Mouse (Mus musculus) urinary bladder, postnatal 10 days (tissue): ENCODE results near the gene Pxn.

Experiments
- DNase-seq: peaks from one replicate; pipeline ENCODE4 v3.0.0; 2022; ENCODE audit warnings: low spot score

Pxn gene

DNA sequence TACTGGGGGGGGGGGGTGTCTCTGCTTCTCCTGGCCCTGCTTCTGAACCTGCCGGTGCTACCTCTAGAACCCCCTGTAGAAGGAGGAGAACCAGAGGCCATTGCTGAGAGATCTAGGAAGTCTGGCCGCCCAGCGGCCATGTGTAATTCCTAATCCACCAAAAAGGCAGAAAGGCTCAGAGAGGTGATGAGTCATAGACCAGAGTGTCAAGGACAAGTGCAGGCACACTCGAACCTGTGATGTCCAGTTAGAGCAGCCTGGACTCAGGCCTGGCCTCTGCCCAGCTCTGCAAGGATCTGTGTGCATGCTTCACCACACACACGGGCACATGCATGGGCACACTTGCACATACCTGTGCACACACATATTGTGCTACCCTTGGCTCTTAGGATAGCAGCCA, 21.7 kb downstream of the Pxn start:
- DNase-seq, result no peak

GRCm38 (mm10) chr5:115529364-115529741, 22.9 kb downstream of the Pxn start:
- no peak for DNase-seq

DNA sequence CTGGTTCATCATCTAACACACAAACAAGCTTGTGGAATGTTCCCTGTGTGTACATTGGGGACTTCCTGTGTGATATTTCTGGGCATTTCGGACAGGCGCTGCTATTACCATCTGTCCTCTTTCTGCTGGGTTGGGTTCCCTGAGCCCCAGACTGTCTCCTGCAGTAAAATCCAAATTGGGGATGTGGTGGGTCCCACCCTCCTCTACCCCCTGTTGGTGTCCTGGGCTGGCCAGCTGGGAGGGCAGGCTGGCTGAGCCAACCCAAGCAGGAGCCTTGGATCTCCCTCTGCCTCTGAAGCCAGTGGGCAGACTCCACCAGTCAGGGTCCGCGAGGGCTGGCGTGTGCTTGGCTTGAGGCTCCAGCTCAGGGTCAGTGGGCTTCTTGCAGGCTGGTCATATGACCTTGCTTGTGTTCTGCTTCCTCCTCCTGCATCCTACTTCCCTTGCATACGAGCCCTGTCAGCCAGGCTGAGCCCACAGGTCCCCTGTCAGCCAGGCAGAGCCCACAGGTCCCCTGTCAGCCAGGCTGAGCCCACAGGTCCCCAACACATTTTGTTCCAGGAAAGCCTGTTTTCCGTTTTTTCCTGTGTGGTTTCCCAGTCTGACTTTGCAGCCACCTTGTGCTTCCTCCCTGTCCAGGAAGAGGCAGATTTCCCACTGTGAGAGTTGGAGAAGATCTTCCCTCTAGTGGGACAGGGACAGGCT, 23.4 kb downstream of the Pxn start:
- DNase-seq, result no peak

- DNase-seq, result no peak
These were observed 24.0 kb downstream of the Pxn start for GRCm38 (mm10) chr5:115530447-115530809.

DNA sequence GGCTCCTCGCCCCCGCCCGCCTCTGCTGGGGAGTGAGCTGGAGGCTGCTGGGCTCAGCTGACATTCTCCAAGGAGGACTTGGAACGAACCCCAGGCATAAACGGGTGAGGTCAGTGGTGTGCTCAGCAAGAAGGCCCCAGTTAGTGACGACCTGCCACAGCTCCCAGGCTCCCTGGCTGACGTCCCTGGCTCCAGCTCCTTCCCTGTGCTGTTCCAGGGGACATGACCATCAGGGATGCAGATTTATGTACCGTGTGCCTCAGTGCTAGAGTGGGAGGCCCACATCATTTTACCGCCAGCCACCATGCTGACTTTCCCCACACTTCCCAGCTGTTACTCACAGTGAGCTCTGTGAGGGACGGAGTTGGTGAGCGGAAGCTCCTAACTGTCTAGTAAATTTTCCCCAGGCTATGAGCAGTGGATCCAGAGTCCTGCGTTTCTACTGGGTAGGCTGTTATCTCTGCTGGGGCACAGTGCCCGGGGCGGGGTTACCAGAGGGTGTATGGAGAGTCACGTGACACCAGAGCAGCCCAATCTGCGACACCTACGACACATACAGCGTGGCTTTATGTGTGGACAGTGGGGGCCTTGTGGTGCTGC, 25.3 kb downstream of the Pxn start:
- DNase-seq, result no peak

DNA sequence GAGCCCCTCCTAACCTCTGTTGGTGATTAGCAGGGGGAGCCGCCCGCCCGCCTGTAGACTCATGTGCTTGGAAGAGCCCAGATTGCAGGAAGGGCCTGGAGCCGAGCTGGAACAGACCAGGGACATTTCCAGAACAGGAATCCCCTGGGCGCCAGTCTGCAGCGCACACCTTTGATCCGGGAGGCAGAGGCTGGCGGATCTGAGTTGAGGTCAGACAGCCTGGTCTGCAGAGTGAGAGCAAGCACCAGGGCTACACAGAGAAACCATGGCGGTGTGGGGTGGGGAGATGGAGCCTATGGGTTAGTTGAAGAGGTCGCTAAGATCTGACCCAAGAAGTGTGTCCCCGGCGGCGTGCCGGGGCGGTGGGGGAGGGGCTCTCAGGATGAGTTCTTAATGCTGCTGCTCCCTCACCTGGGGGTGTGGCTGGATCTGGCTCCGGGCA, 27.8 kb downstream of the Pxn start:
- DNase-seq, result no peak

DNA sequence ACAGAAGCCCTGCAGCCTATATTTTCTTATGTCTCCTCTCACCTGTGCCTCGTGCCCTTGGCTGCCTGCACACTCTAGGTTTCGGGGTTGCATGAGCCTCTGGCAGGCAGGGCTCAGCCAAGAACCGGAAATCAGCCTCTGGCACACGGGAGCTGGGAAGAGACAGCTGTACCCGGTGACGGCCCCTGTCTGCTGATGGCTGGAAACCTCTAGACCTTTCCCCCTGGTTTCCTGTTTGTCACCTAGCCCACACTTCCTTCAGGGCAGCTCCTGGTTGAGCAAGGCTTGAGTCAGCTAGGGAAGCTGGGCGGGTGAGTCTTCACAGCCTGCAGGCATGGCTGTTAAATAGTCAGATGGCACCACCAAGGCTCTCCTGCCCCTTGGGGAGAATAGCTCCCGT, 28.4 kb downstream of the Pxn start:
- no peak for DNase-seq

- no peak for DNase-seq
These were observed 29.2 kb downstream of the Pxn start for GRCm38 (mm10) chr5:115535635-115536034.

DNA sequence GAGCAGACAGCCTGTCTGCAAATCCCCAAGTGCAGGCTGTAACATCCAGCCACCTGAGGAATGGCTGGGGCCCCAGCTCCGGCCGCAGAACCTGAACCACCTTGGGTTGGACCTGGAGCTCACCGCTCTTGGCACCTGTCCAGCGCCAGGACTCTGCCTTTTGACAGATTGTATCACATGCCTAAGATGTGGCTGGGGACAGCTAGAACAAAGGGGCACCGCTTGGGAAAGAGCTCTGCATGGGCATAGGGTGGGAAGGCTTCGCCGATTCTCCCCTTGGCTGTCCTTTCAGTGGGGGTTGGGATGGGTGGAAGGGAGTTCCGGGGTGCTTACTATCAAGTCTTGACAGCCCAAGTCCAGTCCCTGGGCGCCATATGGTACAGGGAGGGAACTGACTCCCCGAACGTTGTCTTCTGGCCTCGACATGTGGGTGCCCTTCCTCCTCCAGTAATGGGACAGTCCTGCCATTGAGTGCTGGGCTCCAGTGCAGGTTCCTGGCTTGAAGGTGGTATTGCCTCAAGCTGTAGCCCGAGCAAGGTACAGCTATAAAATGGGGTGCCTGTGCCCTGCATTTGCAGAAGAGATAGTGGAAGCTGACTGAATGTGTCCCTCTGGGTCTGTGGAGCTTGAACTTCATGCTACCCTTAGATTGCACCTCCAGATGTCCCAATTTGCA, 31.7 kb downstream of the Pxn start:
- DNase-seq, result no peak

DNA sequence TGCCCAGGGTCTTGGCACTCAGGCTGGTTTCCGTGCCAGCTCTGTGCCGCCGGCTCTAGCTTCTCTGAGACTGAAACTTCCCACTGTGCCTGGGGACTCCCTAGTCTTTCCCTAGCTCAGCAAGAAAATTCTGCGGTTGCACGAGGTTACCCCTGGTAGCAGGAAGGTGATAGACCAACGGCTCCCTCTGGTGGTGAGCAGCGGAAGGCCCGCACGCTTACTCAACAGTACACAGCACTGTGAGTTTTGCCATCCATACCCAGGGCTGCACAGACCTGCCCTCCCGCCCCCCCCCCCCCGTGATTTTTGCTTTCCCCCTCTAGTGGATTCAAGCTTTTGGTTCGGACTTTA, 32.2 kb downstream of the Pxn start:
- DNase-seq, result peak; percentile 88

DNA sequence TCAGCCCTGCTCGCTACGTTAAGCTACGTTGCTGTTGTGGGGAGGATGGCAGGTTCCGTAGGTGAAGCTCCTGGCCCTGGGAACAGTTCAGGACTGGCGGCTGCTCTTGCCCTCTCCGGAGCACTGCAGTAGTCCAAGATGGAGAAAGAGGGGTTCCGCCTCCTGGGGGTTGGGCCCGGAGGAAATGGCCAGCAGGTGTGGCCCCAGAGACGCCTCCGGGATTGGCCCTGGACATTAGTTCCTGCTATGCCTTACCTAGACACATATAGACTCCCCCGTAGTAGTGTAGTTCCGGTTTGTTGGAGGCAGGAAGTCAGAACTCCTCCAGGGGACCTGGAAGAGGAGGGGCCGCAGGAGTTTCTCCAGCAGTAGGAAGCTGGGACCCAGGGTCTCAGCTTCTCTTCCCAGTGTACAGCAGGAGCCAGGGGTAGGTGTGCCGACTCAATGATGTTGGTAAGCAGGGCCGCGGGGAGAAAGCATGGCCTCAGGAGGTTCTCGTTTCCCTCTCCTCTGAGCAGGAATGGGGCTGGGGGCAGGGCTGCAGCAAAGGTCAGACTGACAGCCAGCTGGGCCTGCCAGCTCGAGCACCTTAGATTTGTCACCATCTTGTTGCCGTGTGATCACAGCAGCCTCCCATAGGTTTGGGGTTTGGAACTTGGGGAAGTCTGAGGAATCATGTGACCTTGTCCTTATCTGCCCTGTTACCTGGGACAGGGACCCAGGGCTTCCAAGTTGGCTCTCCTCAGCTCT, 36.3 kb downstream of the Pxn start:
- DNase-seq, result no peak

DNA sequence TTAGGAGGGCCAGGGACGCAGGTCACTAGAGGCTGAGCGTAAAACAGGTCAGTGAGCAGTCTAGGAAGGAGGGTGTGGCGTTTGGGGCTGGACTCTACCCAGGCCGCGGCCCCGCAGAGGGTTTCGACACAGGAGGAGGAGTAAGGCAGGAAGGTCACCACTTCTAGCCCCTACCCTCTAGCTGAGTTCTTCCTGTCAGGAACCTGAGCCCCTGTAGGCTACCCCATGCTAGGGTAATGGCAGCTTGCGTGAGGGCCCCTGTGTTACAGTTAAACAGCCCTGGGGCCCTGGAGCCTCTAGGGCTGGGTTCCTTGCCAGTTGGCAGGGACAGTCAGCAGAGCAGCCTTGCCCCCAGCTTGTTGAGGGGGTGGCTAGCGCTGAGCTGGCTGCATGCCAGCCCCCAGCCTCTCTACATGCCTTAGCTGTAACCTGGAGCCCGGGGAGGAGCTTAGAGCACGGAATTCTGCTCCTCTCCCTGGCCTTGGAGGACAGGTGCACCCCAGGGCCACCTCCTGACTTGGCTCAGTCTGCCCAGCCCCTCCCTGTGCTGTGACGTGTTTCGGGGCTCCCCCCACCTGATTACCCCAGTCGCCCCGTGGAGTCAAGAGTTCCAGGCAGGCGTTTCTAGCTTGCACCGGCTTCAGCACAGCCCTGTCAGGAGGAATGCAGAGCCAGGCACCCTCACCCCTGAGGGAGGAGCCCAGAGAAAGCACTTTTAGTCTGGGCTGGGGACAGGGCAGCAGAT, 37.2 kb downstream of the Pxn start:
- DNase-seq, result no peak

DNA sequence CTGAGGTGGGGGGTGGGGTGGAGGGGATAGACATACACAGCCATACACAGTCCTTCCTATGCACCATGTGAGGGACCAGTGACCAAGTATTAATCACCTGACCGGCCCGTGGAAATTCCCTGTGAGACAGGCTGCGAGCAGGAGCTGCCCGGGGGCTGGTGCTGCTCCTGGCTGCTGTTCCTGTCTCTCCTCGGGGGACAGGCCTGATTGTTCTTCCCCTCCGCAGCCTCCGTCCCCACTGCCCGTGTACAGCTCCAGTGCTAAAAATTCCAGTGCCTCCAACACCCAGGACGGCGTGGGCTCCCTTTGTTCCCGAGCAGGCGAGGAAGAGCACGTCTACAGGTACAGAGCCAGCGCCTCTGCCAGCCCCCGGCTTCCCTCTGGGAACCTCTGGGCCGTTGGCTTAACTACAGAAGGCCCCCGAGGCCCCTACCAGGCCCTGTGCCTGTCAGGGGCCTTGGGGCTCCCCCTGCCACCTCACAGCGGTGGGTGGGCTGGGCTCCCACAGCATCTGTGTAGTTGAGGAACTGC, 38.2 kb downstream of the Pxn start:
- no peak for DNase-seq

DNA sequence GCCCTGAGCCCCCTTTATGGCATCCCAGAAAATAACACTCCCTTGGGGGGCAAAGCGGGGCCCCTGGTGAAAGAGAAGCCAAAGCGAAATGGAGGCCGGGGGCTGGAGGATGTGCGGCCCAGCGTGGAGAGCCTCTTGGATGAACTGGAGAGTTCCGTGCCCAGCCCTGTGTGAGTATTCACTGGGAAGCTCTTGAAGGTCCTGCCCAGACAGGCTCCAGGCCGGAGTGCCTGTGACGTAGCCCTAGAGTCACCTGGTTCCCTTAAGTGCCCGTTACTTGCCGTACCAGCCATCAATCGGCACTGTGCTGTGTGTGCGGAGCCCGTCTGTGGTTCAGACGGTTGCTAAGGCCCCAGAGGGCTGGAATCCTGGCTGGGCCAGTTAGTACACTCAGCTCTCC, 39.2 kb downstream of the Pxn start:
- no peak for DNase-seq

DNA sequence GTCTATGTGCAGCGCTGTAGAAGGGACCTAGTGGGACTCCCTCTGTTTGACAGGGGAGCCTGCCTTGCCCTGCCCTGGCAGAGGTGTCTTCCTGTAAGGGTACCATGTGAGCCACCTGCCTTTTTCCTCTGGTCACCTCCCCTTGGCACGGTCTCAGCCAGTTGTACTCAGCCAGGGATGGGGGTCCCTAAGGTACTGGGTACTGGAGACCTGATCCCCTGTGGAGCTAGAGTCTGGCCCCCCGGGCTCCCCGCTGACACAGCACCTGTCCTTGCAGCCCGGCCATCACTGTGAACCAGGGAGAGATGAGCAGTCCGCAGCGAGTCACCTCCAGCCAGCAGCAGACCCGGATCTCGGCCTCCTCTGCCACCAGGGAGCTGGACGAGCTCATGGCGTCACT, 40.1 kb downstream of the Pxn start:
- DNase-seq, result no peak

GRCm38 (mm10) chr5:115547014-115547413, 40.5 kb downstream of the Pxn start:
- DNase-seq, result no peak

- no peak for DNase-seq
These were observed 40.9 kb downstream of the Pxn start for GRCm38 (mm10) chr5:115547421-115547820.

DNA sequence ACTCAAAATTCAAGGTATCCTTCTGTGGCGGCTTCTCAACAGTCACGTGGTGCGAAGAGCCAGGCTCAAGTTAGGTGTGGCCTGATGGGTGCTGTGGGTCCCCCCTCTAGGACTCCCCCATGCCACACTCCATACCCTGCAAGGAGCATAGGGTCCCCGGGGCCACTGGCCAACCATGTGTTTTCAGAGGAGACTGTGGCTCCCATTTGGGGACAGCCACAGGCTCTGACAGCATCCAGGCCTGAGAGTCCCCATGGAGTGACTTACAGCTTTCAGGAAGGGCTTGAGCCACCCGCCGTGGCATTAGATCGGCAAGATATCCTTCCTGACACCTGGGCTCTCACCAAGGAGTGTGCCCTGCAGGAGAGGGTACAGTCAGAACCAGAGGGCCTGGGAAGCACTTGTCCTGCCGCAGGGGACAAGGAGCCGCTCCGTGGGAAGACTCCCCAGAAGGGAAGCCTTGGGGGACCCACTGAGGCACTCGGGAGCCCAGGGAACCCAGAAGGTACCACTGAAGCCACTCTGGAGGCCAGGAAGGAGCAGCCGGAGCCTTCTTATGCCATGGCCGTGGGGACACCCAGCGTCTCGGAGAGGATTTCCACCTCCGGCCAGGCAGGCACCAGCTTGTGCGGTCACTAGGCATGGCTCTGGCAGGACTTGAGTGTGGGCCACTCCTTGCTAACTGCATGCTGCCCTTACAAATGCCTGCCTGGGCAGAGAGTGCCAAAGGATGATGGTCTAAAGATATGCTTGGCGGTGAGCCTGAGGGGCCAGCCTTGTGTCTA, 42.2 kb downstream of the Pxn start:
- DNase-seq, result no peak

GRCm38 (mm10) chr5:115550482-115551005, 44.1 kb downstream of the Pxn start:
- DNase-seq, result no peak

DNA sequence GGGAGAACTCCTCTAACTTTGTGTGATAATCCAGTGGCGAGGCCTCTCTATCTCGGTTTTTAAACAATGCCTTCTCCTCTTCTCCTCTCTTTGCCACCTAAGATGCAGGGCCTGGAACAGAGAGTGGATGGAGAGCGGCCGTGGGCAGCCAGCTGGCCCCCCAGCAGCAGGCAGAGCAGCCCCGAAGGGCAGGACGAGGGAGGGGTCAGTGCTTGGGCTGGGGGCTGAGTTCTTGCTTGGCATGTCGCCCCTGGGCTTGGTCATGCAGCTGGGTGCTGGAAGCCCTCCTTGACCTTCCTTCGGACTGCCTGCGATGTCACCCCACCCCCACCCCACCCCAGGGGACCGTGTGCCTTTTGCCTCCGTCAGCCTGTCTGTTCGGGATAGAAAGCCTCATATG, 44.9 kb downstream of the Pxn start:
- DNase-seq, result no peak

DNA sequence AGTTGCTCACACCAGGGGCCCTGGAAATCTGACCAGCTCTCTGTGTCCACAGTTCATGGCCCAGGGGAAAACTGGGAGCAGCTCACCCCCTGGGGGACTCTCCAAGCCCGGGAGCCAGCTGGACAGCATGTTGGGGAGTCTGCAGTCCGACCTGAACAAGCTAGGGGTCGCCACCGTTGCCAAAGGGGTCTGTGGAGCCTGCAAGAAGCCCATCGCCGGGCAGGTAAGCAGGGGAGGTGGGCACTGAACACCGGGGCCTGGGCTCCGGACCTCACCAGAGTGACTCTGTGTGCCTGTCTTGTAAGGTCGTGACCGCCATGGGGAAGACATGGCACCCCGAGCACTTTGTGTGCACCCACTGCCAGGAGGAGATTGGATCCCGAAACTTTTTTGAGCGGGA, 45.3 kb downstream of the Pxn start:
- no peak for DNase-seq
